Mouse (Mus musculus) embryo, embryonic 10 days (tissue): ENCODE measurements at regions not wholly inside any gene's neighbourhood (a gene's known extent, or its start where the extent isn't known, plus 50 kb on each side); places are given as distances from the start of the nearest gene placed in this dataset.

ENCODE experiments used
- DNase-seq: peaks from one replicate; pipeline ENCODE4 v3.0.0-alpha.2; 2015; ENCODE audit warnings: low spot score

DNA sequence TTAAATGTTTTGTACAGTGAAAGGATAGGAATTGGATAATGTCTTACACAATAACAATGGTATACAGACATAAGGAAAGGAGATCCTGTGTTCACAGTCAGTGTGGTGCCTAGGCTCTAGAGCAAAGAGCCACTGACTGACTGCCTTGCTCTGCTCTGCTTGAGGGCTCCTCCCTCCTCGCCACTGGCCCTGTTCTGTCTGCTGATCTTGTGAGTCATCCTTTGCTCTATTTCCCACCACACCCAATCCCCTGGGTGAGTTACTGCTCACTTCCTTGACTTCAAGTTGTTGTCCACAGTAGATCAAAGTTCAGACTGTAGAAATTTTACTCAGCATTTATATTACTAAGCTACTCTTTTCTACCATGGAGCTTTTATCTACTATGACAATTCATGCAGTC lies 117.3 kb downstream of the Tmsb4x start:
- DNase-seq = no peak

DNA sequence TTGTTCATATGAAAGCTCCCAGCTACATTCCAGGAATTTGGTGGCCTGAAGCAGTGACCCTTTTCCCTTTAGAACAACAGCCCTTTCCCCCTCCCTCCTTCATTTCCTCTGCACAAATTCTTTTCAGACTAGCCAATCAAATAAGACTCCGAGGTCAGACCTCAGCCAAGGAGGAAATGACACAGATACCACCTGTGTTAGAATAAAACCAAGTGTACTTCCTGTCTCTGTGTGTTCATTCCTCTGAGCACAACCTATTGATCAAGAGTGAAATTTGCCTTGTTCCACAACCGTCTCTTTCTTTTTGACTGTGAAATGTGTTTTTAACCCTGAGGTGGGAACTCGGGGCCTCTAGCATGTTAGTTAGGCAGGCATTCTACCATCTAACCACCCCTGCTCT lies 120.2 kb downstream of the Tmsb4x start:
- DNase-seq = peak; percentile 17

DNA sequence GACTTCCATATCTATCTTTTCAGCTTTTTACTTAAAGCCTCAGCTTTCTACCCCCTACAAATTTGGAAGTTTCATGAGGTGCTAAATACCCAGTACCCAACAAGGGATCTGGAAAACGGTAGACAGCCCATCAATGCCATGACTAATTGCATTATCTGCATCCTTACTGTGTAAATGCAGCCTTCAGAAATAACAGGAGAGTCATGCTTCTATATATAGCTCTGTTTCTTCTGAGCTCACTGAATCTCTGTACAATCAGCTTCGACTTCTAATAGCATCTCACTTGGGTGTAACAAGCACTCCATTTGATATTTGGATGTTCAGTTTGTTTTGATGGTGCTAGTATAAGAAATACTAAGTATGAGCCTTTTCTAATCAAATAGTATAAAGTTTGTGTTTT lies 120.7 kb downstream of the Tmsb4x start:
- DNase-seq = no peak

DNA sequence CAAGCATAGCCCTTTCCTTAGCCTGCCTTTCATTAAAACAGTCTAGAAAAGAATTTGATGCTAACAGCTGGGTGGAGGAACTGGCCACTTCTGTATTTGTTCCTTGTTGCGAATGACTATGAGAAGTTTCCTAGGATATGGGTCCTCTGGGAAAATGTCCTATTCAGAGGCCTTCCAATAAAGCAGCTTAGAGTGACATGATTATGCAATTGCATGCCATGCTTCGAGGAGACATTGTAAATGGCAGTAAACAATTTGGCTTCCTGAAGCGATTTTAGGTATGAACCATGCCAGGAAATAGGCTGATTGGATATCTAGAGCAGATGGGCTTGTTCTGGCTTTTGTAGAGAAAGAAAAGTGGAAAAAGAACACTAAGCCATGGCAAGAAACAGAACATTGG lies 128.3 kb downstream of the Tmsb4x start:
- no peak for DNase-seq

DNA sequence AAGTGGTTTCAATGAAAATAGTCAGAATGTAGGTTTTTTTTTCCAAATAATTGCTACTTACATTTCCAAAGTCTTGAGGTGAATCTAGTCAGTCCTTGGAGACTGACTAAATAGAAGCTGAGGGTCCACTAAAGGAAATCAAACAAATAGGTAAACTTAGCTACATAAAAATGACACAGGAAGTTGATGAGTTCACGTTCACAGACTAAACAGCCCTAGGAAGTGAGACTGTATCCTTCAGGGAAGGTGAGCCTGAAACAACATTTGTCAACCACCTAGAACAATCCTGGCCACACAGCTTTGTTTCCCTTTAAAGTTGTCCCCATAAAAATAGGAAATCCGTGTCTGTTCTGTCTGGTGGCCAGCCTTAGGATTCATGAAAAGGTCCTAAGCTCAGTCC lies 140.0 kb downstream of the Tmsb4x start:
- DNase-seq = no peak

DNA sequence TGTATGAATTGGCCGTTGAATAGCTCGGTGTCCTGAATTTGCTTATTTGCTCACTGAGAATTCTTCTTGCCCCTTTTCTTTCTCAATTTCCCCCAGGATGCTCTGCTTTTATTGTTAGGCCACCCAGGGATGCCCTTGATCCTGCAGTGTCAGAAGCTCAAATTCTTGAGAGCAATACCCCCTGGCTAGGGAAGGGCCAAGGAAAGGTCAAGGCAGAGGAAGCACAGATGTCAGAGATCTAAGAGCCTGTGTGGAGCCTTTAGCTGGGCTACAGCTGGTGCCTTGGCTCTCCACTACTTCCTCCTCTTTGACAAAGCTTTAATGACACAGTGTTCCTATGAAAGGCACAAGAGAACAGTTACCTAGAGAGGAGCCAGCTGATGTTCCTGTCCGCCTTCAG lies 141.2 kb downstream of the Tmsb4x start:
- DNase-seq = peak; percentile 59

DNA sequence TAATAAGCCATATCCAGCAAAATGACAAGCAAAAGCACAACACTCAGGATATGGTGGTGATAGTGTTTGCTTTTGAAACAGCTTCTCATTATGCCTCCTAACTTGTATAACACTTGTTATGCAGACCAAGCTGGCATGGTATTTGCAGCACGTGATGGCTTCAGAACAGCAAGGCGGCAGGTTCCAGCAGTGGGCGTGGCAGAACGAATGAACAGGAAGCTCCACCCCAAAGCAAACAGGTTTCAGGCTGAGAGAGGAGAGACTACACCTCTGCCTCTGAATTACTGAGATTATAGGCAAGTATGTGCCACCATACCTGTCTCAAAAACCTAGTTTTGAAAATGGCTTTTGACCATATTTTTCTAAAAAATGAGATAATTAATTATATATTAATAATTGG lies 145.2 kb downstream of the Tmsb4x start:
- DNase-seq = no peak

DNA sequence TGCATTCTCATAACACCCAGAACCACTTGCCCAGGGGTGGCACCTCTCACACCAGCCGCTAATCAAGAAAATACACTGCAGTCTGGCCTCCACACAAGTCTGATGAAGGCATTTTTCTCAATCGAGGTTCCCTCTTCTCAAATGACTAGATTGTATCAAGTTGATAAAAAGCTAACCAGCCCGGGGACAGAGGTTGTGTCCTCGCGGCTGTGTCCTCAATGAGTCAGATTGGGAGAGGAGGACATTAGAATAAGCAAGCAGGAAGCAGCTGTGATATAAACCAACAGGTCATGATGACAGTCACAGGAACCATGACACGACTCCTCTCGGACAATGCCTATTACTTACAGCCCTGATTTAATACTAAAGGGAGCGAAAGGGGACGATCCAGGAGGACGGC lies 156.7 kb downstream of the Tmsb4x start:
- DNase-seq = no peak

DNA sequence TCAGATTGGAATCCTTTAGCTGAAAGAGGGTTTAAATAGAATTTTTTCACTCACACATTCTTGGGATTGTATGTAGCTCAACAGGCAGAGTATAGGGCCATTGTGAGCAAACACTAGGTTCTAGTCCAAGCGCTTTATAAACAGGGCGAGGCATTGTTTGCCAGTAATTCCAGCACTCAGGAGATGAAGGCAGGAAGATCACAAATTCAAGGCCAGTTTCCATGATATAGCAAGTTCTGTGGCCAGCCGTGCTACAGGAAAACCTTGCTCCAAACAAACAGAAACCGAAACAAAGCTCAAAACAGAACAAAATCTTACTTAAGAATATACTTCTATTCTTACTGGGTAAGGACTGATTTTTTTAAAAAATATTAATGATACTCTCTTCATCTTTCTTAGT lies 159.0 kb downstream of the Tmsb4x start:
- no peak for DNase-seq

DNA sequence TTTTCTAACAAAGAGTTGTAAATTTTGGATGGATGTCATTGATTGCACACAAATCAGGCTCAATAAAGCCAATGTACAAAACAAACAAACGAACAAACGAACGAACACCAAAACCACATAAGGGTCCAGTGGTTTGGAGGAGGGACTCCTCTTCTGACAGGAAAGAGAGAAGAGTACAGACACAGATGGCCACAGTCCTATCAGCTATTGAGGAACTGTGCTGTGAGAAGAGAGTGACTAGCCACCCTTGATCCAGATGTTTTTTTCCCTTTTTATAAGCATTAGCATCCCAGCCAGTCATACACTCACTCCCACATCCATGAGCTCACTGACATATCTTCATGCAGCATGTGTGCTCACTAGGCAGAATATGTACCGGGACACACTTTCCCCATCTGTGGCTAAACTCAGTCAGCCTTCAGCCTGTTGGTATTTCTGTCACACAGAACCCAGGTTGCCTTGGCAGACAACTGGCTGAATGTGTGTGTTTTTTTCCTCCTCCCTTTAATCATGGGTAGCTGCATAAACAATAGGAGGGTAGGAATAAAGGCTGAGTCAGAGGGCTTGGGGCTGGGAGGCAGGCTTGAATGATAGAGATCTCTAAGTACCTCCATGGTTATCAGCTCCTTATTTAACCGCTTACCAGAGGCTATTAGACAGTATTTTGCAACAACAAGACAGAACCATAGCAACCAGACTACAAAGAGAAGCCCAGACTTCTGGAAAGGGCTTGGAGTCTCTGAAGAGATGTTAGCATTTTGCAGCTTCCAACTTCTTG lies 159.7 kb downstream of the Tmsb4x start:
- DNase-seq = no peak

DNA sequence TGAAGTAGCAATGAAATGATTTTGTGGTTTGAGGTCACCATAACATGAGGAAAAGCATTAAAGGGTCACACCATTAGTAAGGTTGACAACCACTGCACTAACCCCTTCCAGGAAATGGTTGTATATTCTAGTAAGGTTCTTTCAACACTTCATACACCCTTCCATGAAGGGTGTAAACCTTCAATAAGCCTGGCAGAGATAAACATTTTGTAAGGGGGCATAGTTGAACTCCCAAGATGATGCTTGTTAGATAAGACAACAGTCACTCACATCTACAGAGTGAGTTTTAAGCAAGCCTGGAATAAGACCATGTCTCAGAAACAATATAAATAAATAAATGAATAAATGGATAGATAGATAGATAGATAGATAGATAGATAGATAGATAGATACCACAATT lies 171.1 kb downstream of the Tmsb4x start:
- DNase-seq = no peak

DNA sequence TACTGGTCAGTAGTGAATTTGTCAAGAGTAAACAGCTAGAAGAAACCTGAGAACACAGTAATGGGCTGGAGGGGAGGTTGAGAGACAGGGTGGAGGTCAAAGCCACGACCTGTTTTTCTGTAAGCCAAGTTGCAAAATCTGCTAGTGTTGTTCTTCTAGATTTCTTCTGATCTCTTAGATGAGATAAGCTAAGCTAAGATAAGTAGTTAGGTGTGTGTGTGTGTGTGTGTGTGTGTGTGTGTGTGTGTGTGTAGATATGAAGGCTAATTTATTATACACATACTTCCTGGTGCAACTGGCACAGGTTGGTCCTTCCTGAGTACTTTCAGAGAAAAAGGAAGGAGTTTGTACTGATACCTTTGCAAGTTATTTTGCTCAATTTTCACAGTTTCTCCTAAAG lies 172.8 kb downstream of the Tmsb4x start:
- no peak for DNase-seq

DNA sequence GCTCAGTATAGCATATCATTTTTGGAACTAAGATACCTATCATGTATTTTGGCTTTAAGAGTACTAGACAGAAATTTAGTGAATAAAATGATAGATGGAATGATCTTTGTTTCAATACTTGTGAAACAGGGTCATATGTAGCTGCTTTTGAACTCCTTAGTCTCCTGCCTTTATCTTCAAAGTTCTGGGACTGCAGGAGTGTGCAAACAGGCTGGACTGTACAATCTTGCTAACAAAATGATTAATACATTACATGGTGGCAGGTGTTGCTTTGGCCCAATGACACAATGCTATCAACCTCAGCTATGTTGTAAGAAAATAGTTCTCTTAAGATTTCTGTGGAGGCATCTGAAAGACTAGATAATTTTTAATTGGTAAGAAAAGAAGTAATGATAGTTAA lies 173.5 kb downstream of the Tmsb4x start:
- no peak for DNase-seq

DNA sequence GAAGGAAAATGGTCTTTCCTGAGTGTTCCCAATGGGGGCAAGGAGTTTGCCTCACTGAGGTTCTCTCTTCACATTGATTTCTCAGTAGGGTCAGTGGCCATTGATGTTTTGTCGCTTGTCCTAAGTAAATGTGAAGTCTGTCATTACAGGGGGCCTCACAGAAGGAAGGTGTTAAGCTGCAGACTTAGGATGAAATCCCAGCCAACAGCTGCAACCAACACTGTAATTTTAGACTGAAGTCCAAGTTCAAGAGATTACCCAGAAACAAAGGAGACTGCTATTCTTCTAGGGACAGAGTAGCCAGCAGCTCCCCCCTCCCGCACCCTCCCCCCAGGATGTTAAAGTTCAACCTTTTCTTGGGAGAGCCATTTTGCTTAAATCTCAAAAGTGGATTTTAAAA lies 176.0 kb downstream of the Tmsb4x start:
- no peak for DNase-seq

DNA sequence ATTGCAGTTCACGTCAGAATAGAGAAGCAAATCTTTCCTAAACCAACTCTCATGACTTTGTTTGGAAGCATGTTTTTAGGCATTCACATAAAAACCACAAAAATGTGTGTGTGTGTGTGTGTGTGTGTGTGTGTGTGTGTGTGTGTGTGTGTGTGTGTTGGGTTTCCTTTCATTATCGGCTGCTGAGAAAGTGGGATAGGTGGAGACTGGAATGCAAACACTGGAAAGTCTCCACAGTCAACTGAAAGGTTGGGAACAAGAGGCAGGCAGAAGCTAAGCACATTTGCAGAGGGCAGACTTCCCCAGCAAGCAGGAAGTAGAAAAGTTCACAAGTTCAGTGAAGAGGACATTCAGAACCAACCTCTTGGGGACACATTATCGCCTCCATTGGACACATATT lies 176.5 kb downstream of the Tmsb4x start:
- no peak for DNase-seq

DNA sequence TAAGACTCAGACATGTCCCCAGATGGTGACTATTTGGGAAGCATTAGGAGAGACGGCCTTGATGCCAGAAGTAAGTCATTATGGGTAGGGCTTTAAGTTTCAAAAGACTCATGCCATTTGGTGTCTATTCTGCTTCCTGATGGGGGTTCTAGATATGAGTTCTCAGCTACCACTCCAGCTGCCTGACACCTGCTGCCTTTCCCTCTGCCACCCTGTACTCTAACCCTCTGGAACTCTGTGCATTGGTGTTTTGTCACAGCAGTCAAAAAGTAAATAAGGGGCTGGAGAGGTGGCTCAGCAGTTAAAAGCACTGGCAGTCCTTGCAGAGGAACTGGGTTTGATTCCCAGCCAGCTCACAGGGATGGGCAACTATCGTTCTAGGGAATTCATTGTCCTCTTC lies 177.6 kb downstream of the Tmsb4x start:
- DNase-seq = no peak

DNA sequence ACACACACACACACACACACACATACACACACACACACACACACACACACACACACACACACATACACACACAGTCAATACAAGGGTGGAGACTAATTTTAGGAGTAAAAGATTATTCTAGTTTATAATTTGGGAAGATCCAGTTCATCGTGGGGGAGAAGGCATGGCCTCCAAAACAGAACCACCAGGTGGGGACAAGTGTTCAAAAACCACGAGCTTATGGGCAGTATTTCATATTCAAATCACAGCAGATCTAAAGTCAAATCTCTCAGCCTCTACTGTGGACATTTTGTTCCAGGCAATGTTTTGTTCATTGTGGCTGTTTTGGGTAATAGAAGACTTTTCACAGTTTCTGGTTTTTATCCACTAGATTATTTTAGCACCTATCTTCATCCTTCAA lies 193.5 kb downstream of the Tmsb4x start:
- no peak for DNase-seq

DNA sequence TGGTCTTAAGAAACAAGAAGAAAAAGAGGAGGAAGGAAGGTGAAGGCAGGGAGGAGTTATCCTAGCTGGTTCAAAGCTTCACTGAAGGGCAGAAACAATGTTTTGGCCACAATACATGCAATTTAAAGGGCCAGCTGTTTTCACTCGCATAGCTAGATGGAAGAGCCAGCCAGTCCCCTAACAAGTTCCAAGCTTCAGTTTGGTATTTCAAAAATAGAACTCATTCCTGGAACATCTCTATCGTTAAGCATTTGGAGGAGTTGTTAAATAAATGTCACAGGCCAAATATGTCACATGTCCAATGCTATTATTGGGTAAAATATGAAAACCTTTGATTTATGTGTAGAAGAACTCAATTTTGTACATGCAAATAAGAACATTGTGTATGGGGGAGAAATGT lies 194.8 kb downstream of the Tmsb4x start:
- no peak for DNase-seq

DNA sequence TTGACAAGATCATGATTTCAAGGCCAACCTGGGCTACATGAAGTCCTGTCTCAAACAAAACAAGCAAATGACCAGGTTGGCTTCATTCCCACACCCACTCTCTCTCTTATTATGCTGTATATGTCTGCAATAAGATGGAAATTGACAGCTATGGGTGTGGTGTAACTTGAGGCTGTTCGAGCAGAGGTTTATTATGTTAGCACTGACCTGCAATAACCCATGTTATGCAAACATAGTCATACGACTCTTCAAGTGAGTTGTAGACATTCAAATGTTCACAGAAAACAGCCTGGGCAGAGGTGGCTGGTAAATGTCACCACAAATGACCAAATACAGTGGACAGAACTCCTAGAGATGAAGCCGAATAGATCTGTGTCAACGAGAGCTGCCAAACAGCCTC lies 196.2 kb downstream of the Tmsb4x start:
- no peak for DNase-seq

DNA sequence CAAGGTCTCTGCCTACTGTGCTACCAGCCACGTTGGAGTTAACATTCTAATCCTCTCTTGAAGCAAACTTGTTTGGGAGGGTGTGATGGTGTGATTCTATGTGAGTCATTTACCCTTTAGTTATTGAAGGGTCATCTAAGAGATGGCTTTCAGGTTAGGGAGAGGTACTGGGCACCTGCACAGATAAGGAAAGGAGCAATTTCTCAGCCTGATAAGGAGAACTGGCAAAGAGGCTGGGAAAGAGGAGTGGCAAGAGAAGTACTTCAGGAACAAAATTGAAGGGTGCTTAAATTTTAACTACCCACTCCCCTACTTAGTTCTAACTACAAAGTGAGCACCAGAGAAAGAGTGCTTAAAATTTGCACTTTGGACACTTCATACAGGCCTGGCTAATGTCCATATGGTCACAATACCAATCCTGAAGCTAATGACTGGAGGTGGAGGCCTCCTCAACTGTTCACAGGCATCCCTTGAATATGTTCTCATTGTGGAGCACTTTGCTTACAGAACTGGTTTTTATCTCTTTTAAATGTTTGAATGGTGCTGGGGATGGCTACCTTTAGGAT lies 197.1 kb downstream of the Tmsb4x start:
- DNase-seq = no peak

DNA sequence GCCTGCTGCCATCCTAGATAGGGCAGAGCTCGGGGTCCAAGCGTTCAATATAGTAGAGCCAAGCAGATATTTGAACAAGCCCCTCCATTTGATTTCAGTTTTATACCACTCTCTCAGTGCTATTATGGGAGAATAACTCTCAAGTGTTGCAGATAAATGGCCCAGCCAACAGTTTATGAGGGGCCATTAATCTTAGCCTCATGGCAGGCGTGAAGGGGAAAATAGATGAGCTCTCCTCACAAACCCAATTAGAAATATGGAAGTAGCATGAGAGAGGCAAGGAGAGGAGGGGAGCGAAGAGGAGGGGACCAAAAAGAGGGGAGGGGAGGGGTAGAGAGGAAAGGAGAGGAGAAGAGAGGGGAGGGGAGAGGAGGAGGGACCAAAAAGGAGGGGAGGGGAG lies 213.3 kb downstream of the Tmsb4x start:
- no peak for DNase-seq

DNA sequence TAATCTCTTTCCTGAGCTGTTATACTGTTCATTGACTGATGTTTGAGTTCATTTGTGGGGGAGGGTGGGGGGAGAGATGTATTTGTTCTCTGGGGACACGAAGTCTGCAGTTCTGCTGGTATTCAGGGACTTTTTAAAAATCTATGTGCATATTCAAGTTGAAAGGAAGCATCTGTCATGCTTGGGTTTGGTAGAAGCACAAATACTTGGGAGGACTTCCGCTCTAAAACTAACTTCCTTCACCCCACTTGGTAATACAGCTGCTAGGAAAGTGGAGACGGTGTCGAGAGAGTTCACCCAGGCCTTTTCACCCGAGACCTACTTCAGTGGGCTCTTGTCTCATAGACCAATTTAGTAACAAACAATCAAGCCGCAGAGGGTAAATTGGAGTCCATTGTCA lies 228.1 kb downstream of the Tmsb4x start:
- DNase-seq = no peak

DNA sequence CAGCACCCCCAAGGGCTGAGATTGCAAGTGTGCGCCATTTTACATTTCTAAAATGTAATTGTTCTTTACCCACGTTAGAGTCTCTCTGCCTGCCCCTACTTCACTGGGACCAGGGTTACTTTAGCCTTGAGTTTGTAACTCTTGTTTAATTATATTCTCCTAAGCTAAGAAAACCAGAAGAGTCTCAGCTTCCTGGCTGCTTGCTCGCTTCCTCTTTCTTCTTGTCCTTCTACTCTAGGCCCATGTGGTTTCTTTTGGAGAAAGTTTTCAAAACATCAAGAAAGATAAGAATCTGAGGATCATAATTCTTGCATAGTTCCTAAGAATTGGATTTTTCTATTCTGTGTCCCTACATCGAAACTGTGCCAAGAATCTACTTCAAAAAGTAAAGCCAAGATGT lies 228.6 kb downstream of the Tmsb4x start:
- DNase-seq = no peak

DNA sequence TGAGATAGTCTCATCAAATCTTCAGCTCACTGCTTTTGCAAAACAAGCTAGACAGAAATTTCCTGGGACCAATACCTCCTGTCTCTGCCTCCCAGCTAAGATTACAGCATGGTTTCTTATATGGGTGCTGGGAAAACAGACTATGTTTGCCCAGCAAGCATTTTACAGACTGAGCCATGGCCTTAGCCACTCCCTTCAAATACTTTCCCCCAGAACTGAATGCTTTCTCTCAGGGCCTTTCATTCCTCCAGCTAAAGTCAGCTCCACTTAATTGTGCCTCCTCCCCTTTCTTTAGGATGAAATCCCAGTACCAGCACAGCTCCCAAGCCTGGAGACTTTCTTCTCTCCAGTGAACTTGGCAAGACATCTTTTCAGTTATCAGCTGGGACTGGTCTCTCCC lies 232.1 kb downstream of the Tmsb4x start:
- no peak for DNase-seq
